Mouse (Mus musculus) heart, embryonic 10.5 days (tissue): ENCODE data around the gene Phlpp1. TPM values are rescaled to one million over a fixed set of nuclear protein-coding genes. Genes with fewer than 3 reads are reported as not detected.

Experiments
- DNase-seq: peaks from one replicate; pipeline ENCODE4 v3.0.0-alpha.2; 2017; ENCODE audit warnings: low spot score
- H3K27ac ChIP-seq: fragments of 300-500 bp; sonication (generic); 2 replicates; pipeline ENCODE4 v1.5.1; 2016; ENCODE audit warnings: mild to moderate bottlenecking
- H3K27me3 ChIP-seq: fragments of 300-500 bp; sonication (generic); 2 replicates; pipeline ENCODE4 v1.6.1; 2016; ENCODE audit warnings: mild to moderate bottlenecking; ENCODE audit not compliant: poor library complexity, insufficient read depth, severe bottlenecking
- H3K36me3 ChIP-seq: fragments of 300-500 bp; sonication (generic); 2 replicates; pipeline ENCODE4 v1.6.1; 2016; ENCODE audit warnings: mild to moderate bottlenecking, moderate library complexity
- H3K4me1 ChIP-seq: fragments of 300-500 bp; sonication (generic); 2 replicates; pipeline ENCODE4 v1.6.1; 2016; ENCODE audit warnings: mild to moderate bottlenecking
- H3K4me3 ChIP-seq: fragments of 300-500 bp; sonication (generic); 2 replicates; pipeline ENCODE4 v1.5.1; 2016; ENCODE audit warnings: mild to moderate bottlenecking, moderate library complexity
- H3K9me3 ChIP-seq: fragments of 300-500 bp; sonication (generic); 2 replicates; pipeline ENCODE4 v1.6.1; 2016; ENCODE audit warnings: mild to moderate bottlenecking, moderate library complexity
- WGBS: fragments of 180-500 bp; shearing (Covaris S2); methylation state at CpG from one replicate; pipeline ENCODE4 v1.1.7; 2016; 5-methylcytosine and 5-hydroxymethylcytosine counted together
- polyA plus RNA-seq: library from polyadenylated mRNA; unstranded; fragments of >200 nt; fragmentation: Nextera tagmentation; extraction: Ambion mirVana; gene quantifications from 2 replicates; pipeline ENCODE4 v1.2.1, GENCODE M21; 2016

Gene Phlpp1
- polyA plus RNA-seq, 1 experiment from 2014 or later, result 4.2 TPM

- WGBS, result 73% methylated on average over 7 of the region's 7 CpGs
- no peaks in the 10 kb centered on the region; the same call in none of the 2 replicates for H3K4me1 ChIP-seq
Observed at GRCm38 (mm10) chr1:106240116-106240685, 68.6 kb downstream of the Phlpp1 start.

DNA sequence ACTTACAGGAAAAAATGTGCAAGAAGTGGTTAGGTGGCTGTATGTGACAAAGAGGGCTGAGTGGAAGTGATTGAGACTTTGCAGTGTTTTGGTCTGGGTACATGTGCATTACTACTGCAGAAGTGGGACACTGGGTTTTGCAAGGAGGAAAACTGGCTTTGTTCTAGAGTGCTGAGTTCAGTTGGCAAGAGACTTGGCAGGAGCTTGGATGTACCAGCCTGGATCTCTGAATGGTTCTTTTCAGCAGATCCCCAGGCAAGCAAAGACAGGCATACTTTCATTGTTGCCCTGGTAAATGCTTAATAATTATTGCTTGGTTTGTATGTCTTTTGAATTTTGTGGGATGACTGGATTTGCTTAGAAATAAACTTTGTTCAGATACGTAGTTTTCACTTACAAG lies 69.5 kb downstream of the Phlpp1 start:
- DNase-seq, result no peak
- 79% methylated on average over 1 of the region's 1 CpGs for WGBS
- no peak overlapping the region for H3K4me3 ChIP-seq
- no peaks in the 10 kb centered on the region for H3K36me3 ChIP-seq
- H3K4me1 ChIP-seq, result no peaks in the 10 kb centered on the region; the same call in none of the 2 replicates
- no peak overlapping the region for H3K27ac ChIP-seq
- no peaks in the 10 kb centered on the region for H3K9me3 ChIP-seq
- H3K27me3 ChIP-seq, result no peaks in the 10 kb centered on the region

More at GRCm38 (mm10) chr1:106240116-106240685, 68.6 kb downstream of the Phlpp1 start:
- H3K4me3 ChIP-seq, result no peak overlapping the region
- H3K36me3 ChIP-seq, result no peaks in the 10 kb centered on the region
- H3K9me3 ChIP-seq, result no peaks in the 10 kb centered on the region
- no peak for DNase-seq
- no peaks in the 10 kb centered on the region for H3K27me3 ChIP-seq
- no peak overlapping the region for H3K27ac ChIP-seq

DNA sequence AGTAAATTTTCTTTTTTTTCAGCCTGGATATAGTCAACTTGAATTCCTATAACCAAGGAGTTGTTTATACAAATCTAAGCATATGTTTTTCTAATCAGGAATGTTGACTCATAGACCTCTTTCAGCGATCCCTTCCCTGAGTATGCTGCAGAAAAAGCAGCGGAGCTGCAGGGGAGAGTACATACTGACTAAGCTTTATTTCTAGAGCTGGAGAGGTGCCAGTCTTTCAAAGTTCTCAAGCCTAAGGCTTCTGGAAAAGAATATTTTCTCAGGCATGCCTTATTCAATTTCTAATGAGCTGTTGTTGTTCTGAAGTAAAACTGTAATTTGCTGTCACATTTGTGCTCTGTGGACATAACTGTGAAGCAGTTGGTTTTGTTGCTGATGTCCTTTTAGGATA lies 70.6 kb downstream of the Phlpp1 start:
- H3K4me1 ChIP-seq, result no peaks in the 10 kb centered on the region; the same call in none of the 2 replicates
- 48% methylated on average over 2 of the region's 2 CpGs for WGBS
- no peaks in the 10 kb centered on the region for H3K27me3 ChIP-seq
- no peak for DNase-seq
- H3K4me3 ChIP-seq, result no peak overlapping the region
- no peak overlapping the region for H3K27ac ChIP-seq
- H3K9me3 ChIP-seq, result no peaks in the 10 kb centered on the region
- H3K36me3 ChIP-seq, result peaks cover under 1% of the 10 kb centered on the region; the same call in 1 of the 2 replicates

DNA sequence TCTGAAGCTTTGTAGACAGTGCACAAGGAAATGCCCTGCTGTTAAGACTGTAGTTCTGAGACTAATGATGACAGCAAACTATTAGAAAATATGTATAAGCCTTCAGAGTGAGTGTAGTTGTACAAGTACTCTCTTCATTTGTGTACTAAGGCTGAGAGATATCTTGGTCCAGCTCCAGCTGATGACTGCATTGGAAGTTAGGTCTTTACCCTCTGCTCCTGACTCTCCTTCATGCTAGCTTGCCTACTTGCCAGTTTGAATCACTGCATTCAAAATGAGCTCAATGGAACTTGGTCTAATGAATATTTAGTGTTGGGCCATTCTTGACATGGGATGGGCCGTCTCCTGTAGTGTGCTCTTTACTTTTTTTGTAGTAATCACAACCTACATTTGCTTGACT lies 71.8 kb downstream of the Phlpp1 start:
- Histone ChIP-seq H3K27me3 (no peaks in the 10 kb centered on the region), H3K27ac (no peak overlapping the region), H3K36me3 (peaks cover 6% of the 10 kb centered on the region; the same call in 1 of the 2 replicates), H3K4me1 (no peaks in the 10 kb centered on the region; the same call in none of the 2 replicates), H3K4me3 (no peak overlapping the region), H3K9me3 (no peaks in the 10 kb centered on the region)
- no peak for DNase-seq
- WGBS, result 93% methylated on average over 1 of the region's 1 CpGs

GRCm38 (mm10) chr1:106244245-106244644 lies 72.7 kb downstream of the Phlpp1 start:
- H3K9me3 ChIP-seq, result no peaks in the 10 kb centered on the region
- no peak overlapping the region for H3K4me3 ChIP-seq
- no peaks in the 10 kb centered on the region for H3K27me3 ChIP-seq
- peaks cover 6% of the 10 kb centered on the region; the same call in 1 of the 2 replicates for H3K36me3 ChIP-seq
- WGBS, result 88% methylated on average over 3 of the region's 3 CpGs
- H3K27ac ChIP-seq, result no peak overlapping the region
- no peaks in the 10 kb centered on the region; the same call in none of the 2 replicates for H3K4me1 ChIP-seq
- no peak for DNase-seq

DNA sequence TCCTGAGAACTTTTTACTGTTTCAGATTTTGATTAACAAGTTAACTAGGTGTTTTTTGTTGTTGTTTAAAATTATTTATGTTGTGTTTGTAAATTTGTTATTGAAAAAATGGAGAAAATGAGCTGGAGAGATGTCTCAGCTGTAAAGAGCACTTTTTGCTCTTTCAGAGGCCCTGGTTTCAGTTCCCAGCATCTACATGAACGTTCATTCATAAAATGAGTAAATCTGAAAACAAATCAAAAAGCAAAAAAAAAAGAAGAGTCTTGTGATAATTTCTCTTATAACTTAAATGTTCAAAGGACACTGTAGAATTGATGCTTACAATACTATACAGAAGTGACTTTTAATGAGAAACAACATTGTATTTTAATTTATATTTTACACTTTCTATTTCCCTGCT lies 82.5 kb downstream of the Phlpp1 start:
- Histone ChIP-seq H3K4me3 (no peak overlapping the region), H3K4me1 (no peaks in the 10 kb centered on the region), H3K27ac (no peak overlapping the region), H3K36me3 (no peaks in the 10 kb centered on the region), H3K27me3 (no peaks in the 10 kb centered on the region), H3K9me3 (no peaks in the 10 kb centered on the region)
- WGBS, result 90% methylated on average over 1 of the region's 1 CpGs
- DNase-seq, result no peak

- Histone ChIP-seq H3K9me3 (no peaks in the 10 kb centered on the region), H3K4me3 (no peak overlapping the region), H3K36me3 (no peaks in the 10 kb centered on the region), H3K27ac (no peak overlapping the region), H3K27me3 (no peaks in the 10 kb centered on the region), H3K4me1 (peaks cover 3% of the 10 kb centered on the region; the same call in 1 of the 2 replicates)
- no peak for DNase-seq
- 78% methylated on average over 1 of the region's 1 CpGs for WGBS
Observed at GRCm38 (mm10) chr1:106257176-106257575, 85.6 kb downstream of the Phlpp1 start.

DNA sequence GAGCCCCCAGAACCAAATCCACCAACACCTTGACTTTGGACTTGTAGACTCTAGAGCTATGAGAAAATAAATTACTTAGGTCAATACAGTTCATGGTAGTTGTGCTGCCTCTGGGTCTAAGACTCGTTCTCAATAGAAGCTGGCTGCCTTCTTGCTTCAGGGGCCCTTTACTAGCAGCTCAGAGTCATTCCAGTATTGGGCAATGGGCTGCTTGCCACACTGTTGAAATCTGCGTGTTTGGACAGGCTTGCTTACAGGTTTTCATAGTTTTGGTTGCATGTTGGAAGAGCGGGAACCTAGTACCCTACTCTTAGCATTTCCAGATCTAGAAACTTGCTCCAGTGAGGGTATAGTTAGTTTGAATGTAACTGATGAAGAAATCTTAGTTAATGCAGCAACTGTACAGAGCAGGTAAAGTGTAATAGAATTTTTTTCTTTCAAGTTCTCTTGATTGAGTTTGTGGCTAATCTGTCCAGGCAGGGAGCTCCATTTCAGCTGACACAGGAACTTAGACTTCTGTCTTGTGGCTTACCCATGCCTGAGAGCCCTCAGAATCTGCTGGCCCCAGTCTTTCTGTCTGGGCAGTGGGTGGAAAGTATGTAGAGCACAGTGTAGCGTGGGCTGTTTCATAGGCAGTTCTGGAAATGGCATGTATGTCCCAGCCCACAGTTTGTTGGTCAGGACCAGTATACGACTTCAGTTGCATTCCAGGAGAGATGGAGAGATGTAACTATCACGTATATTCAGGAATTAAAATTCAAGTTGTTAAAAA lies 96.7 kb downstream of the Phlpp1 start:
- DNase-seq, result no peak
- WGBS, result 87% methylated on average over 6 of the region's 6 CpGs

GRCm38 (mm10) chr1:106269337-106269736 lies 97.8 kb downstream of the Phlpp1 start:
- Histone ChIP-seq H3K4me3 (no peak overlapping the region), H3K27ac (no peak overlapping the region), H3K9me3 (no peaks in the 10 kb centered on the region), H3K27me3 (no peaks in the 10 kb centered on the region), H3K4me1 (peaks cover 18% of the 10 kb centered on the region), H3K36me3 (no peaks in the 10 kb centered on the region)
- whole genome bisulfite sequencing, result 57% methylated on average over 4 of the region's 4 CpGs
- DNase-seq, result no peak

More for the DNA sequence above, 96.7 kb downstream of the Phlpp1 start:
- peaks cover 13% of the 10 kb centered on the region for H3K4me1 ChIP-seq
- H3K9me3 ChIP-seq, result no peaks in the 10 kb centered on the region
- no peak overlapping the region for H3K4me3 ChIP-seq
- H3K27ac ChIP-seq, result no peak overlapping the region
- H3K36me3 ChIP-seq, result no peaks in the 10 kb centered on the region
- H3K27me3 ChIP-seq, result no peaks in the 10 kb centered on the region

DNA sequence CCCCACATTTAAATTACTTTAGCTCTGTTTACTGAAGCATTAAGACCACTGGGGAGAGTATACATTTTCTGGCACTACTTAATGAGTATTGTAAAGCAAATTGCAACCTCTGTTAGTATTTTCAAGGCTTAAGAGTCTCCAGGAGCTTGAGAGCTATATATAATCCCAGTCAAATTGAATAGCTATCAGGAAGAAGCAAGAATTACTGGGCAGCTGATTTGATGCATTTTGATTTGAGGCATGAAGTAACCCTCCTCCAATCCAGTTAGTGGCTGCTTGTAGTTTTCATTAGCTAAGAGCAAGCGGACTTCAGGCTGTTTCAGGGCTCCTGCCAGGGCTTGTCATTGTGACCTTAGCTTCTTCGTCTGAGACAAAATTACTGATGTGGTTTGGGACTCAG lies 101.4 kb downstream of the Phlpp1 start:
- no peaks in the 10 kb centered on the region for H3K9me3 ChIP-seq
- no peak overlapping the region for H3K27ac ChIP-seq
- H3K36me3 ChIP-seq, result no peaks in the 10 kb centered on the region
- H3K27me3 ChIP-seq, result no peaks in the 10 kb centered on the region
- H3K4me3 ChIP-seq, result no peak overlapping the region
- no peak for DNase-seq
- H3K4me1 ChIP-seq, result peaks cover 30% of the 10 kb centered on the region
- WGBS, result 75% methylated on average over 2 of the region's 2 CpGs

GRCm38 (mm10) chr1:106273801-106274200 lies 102.2 kb downstream of the Phlpp1 start:
- no peaks in the 10 kb centered on the region for H3K9me3 ChIP-seq
- H3K27me3 ChIP-seq, result no peaks in the 10 kb centered on the region
- no peaks in the 10 kb centered on the region for H3K36me3 ChIP-seq
- DNase-seq, result no peak
- no peak overlapping the region for H3K4me3 ChIP-seq
- H3K27ac ChIP-seq, result no peak overlapping the region
- 84% methylated on average over 6 of the region's 6 CpGs for WGBS
- peaks cover 34% of the 10 kb centered on the region for H3K4me1 ChIP-seq

DNA sequence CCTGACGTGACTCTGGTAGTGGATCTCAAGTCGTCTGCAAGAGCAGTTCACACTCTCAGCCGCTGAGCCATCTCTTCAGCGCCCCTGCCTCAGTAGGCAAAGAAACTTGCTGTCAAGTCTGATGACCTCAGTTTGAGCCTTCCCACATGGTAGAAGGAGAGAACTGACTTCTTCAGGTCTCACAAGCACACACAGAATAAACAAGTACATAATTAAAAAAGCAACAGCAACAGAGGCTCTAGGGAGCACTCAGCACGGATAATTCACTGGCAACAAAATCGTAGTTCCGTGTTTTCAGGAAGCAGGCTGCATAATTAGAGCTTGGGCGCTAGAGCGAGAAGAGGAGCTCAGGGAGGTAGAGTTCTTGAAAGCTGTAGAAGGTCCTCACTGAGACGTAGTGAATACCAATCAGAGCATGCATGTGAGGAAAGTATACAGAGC lies 103.0 kb downstream of the Phlpp1 start:
- DNase-seq, result no peak

DNA sequence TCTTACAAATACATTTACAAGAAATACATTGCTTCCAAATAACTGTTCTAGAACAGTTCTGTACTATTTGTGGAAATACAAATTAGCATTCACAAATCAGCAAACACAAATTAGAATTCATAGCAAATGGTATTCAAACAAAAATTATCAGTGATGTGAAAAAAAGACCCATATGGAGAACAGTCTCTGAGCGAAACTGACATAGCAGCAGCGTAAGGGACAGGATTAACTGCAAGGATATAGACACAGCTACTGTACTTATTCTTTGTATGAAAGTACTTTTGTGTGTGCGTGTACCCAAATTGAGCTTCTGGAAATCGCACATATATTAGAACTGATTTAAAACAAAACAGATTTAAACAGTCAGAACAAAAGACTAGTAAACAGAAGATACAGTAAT lies 103.6 kb downstream of the Phlpp1 start:
- 91% methylated on average over 4 of the region's 4 CpGs for WGBS
- no peaks in the 10 kb centered on the region for H3K9me3 ChIP-seq
- H3K27ac ChIP-seq, result no peak overlapping the region
- peaks cover 40% of the 10 kb centered on the region for H3K4me1 ChIP-seq
- no peaks in the 10 kb centered on the region for H3K36me3 ChIP-seq
- H3K4me3 ChIP-seq, result no peak overlapping the region
- no peak for DNase-seq
- no peaks in the 10 kb centered on the region for H3K27me3 ChIP-seq

More for the DNA sequence above, 103.0 kb downstream of the Phlpp1 start:
- Histone ChIP-seq H3K36me3 (no peaks in the 10 kb centered on the region), H3K9me3 (no peaks in the 10 kb centered on the region), H3K27me3 (no peaks in the 10 kb centered on the region), H3K4me1 (peaks cover 38% of the 10 kb centered on the region), H3K27ac (no peak overlapping the region), H3K4me3 (no peak overlapping the region)
- 58% methylated on average over 10 of the region's 10 CpGs for WGBS
